Mouse (Mus musculus) limb, embryonic 14.5 days (tissue): ENCODE data around the gene Bcl11a. TPM values are rescaled to one million over a fixed set of nuclear protein-coding genes. Genes with fewer than 3 reads are reported as not detected.

Experiments used
- ATAC-seq: fragments of 200-750 bp; cut with Nextera tagmentation; 2 replicates; pipeline ENCODE4 v1.8.0; 2017; ENCODE audit warnings: low read depth, moderate number of reproducible peaks, moderate TSS enrichment; ENCODE audit not compliant: low FRiP score
- DNase-seq: peaks from one replicate; pipeline ENCODE4 v3.0.0-alpha.2; 2015; ENCODE audit warnings: low spot score
- H3K27ac ChIP-seq: fragments of 300-500 bp; sonication (generic); replicated peaks from 2 replicates; pipeline ENCODE4 v1.5.1; 2014; ENCODE audit warnings: low read depth, mild to moderate bottlenecking, low read length, moderate library complexity, mixed read lengths
- H3K27me3 ChIP-seq: fragments of 300-500 bp; sonication (generic); 2 replicates; pipeline ENCODE4 v1.6.1; 2014; ENCODE audit warnings: low read length, mixed read lengths; ENCODE audit not compliant: control insufficient read depth, insufficient read depth
- H3K36me3 ChIP-seq: fragments of 300-500 bp; sonication (generic); 2 replicates; pipeline ENCODE4 v1.6.1; 2014; ENCODE audit warnings: mild to moderate bottlenecking, low read length, moderate library complexity, mixed read lengths; ENCODE audit not compliant: control insufficient read depth, insufficient read depth
- H3K4me1 ChIP-seq: fragments of 300-500 bp; sonication (generic); 2 replicates; pipeline ENCODE4 v1.6.1; 2014; ENCODE audit warnings: antibody characterized with exemption, low read length, mixed read lengths; ENCODE audit not compliant: control insufficient read depth, insufficient read depth
- H3K4me2 ChIP-seq: fragments of 300-500 bp; sonication (generic); replicated peaks from 2 replicates; pipeline ENCODE4 v1.6.1; 2014; ENCODE audit warnings: low read depth, mild to moderate bottlenecking, low read length, moderate library complexity; ENCODE audit not compliant: severe bottlenecking
- H3K4me3 ChIP-seq: fragments of 300-500 bp; sonication (generic); replicated peaks from 2 replicates; pipeline ENCODE4 v1.5.1; 2014; ENCODE audit warnings: low read length
- H3K9ac ChIP-seq: fragments of 300-500 bp; sonication (generic); 2 replicates; pipeline ENCODE4 v1.6.1; 2014; ENCODE audit warnings: mild to moderate bottlenecking, low read depth, low read length, moderate library complexity; ENCODE audit not compliant: severe bottlenecking
- H3K9me3 ChIP-seq: fragments of 300-500 bp; sonication (generic); 2 replicates; pipeline ENCODE4 v1.6.1; 2016; ENCODE audit warnings: low read length; ENCODE audit not compliant: control insufficient read depth
- POLR2A ChIP-seq: fragments of 200-500 bp; IDR thresholded peaks from 2 replicates; pipeline ENCODE4 v1.8.0; 2012; ENCODE audit warnings: inconsistent platforms, mild to moderate bottlenecking, moderate library complexity, borderline replicate concordance; ENCODE audit not compliant: insufficient read depth, insufficient read length; ENCODE audit errors: extremely low read depth
- WGBS: fragments of 180-500 bp; shearing (Covaris S2); extraction: QIAGEN DNeasy Blood & Tissue Kit; methylation state at CpG from one replicate; pipeline ENCODE4 v1.1.7; 2014; 5-methylcytosine and 5-hydroxymethylcytosine counted together
- polyA plus RNA-seq, 2 experiments: library from polyadenylated mRNA; depleted of rRNA in 1 of 2; stranded (reverse) in 1 of 2; unstranded in 1 of 2; fragments of >200 nt; fragmentation: Nextera tagmentation in 1 of 2; extraction: Ambion mirVana in 1 of 2; gene quantifications; 2 replicates each; pipeline versions ENCODE4 v1.2.1 to v1.2.3; 2012 to 2014

Gene Bcl11a
- polyA plus RNA-seq, 2 experiments, result 33.8 to 61.7 TPM

- Histone ChIP-seq H3K4me1 (no peaks in the 10 kb centered on the region), H3K9ac (no peak overlapping the region), H3K4me2 (no peak overlapping the region), H3K36me3 (peaks cover 9% of the 10 kb centered on the region), H3K4me3 (no peak overlapping the region), H3K9me3 (no peaks in the 10 kb centered on the region), H3K27me3 (no peaks in the 10 kb centered on the region), H3K27ac (no peak overlapping the region)
- 84% methylated on average over 4 of the region's 4 CpGs for WGBS
- no peak for TF ChIP-seq POLR2A
- ATAC-seq, result no peak
- DNase-seq, result no peak
These were observed 99.6 kb downstream of the Bcl11a start for GRCm38 (mm10) chr11:24177458-24177857.

- no peak for DNase-seq
- 88% methylated on average over 6 of the region's 6 CpGs for WGBS
- no peaks in the 10 kb centered on the region for H3K36me3 ChIP-seq
These were observed 101.1 kb downstream of the Bcl11a start for GRCm38 (mm10) chr11:24178823-24179476.

GRCm38 (mm10) chr11:24180040-24180439 lies 102.2 kb downstream of the Bcl11a start:
- Histone ChIP-seq H3K9me3 (no peaks in the 10 kb centered on the region), H3K9ac (no peak overlapping the region), H3K4me3 (no peak overlapping the region), H3K4me2 (no peak overlapping the region), H3K27ac (no peak overlapping the region), H3K4me1 (no peaks in the 10 kb centered on the region), H3K27me3 (no peaks in the 10 kb centered on the region), H3K36me3 (no peaks in the 10 kb centered on the region)
- ATAC-seq (no peak), DNase-seq (no peak)
- WGBS, result 71% methylated on average over 7 of the region's 7 CpGs
- TF ChIP-seq POLR2A, result no peak

More at GRCm38 (mm10) chr11:24178823-24179476, 101.1 kb downstream of the Bcl11a start:
- H3K27ac ChIP-seq, result no peak overlapping the region
- ATAC-seq, result no peak
- no peak for TF ChIP-seq POLR2A
- H3K27me3 ChIP-seq, result no peaks in the 10 kb centered on the region
- no peak overlapping the region for H3K9ac ChIP-seq
- no peak overlapping the region for H3K4me2 ChIP-seq
- H3K4me3 ChIP-seq, result no peak overlapping the region
- no peaks in the 10 kb centered on the region for H3K9me3 ChIP-seq
- H3K4me1 ChIP-seq, result no peaks in the 10 kb centered on the region

GRCm38 (mm10) chr11:24183501-24183900 lies 105.6 kb downstream of the Bcl11a start:
- DNase-seq (no peak), ATAC-seq (no peak)
- Histone ChIP-seq H3K4me2 (no peak overlapping the region), H3K9me3 (no peaks in the 10 kb centered on the region), H3K27ac (no peak overlapping the region), H3K4me1 (0 out of 2 replicates have a peak, but pooled peaks cover 2% of the 10 kb centered on the region), H3K4me3 (no peak overlapping the region), H3K27me3 (no peaks in the 10 kb centered on the region), H3K9ac (no peak overlapping the region), H3K36me3 (no peaks in the 10 kb centered on the region)
- no peak for TF ChIP-seq POLR2A
- WGBS, result 88% methylated on average over 5 of the region's 7 CpGs

- ATAC-seq, result no peak
- no peak for TF ChIP-seq POLR2A
- 66% methylated on average over 5 of the region's 5 CpGs for WGBS
These were observed 107.1 kb downstream of the Bcl11a start for GRCm38 (mm10) chr11:24184932-24185331.

GRCm38 (mm10) chr11:24190411-24190810 lies 112.6 kb downstream of the Bcl11a start:
- H3K9ac ChIP-seq, result no peak overlapping the region
- no peaks in the 10 kb centered on the region for H3K9me3 ChIP-seq
- H3K4me1 ChIP-seq, result 0 out of 2 replicates have a peak, but pooled peaks cover 2% of the 10 kb centered on the region
- no peak overlapping the region for H3K4me3 ChIP-seq
- no peak overlapping the region for H3K4me2 ChIP-seq
- no peaks in the 10 kb centered on the region for H3K27me3 ChIP-seq
- no peak overlapping the region for H3K27ac ChIP-seq
- TF ChIP-seq POLR2A, result no peak
- WGBS, result 35% methylated on average over 3 of the region's 3 CpGs
- ATAC-seq, result no peak
- DNase-seq, result no peak
- no peaks in the 10 kb centered on the region for H3K36me3 ChIP-seq

More at GRCm38 (mm10) chr11:24184932-24185331, 107.1 kb downstream of the Bcl11a start:
- no peak overlapping the region for H3K27ac ChIP-seq
- no peak overlapping the region for H3K4me3 ChIP-seq
- no peaks in the 10 kb centered on the region for H3K27me3 ChIP-seq
- no peaks in the 10 kb centered on the region for H3K36me3 ChIP-seq
- H3K9me3 ChIP-seq, result no peaks in the 10 kb centered on the region
- H3K4me2 ChIP-seq, result no peak overlapping the region
- DNase-seq, result no peak
- no peak overlapping the region for H3K9ac ChIP-seq
- H3K4me1 ChIP-seq, result 0 out of 2 replicates have a peak, but pooled peaks cover 2% of the 10 kb centered on the region
